Mouse (Mus musculus) liver, embryonic 16.5 days (tissue): Measurements from ENCODE around the gene A030003K21Rik. TPM values are rescaled to one million over a fixed set of nuclear protein-coding genes. Genes with fewer than 3 reads are reported as not detected.
"Not testable (repeated sequence)": the region's sequence is repeated elsewhere in the genome, so short reads cannot be mapped to it uniquely, and the experiment has no call there.

Experiments used
- ATAC-seq: fragments of 200-750 bp; cut with Nextera tagmentation; 2 replicates; pipeline ENCODE4 v1.8.0; 2017; ENCODE audit warnings: low read depth, mild to moderate bottlenecking, moderate number of reproducible peaks, moderate library complexity
- H3K27ac ChIP-seq: fragments of 300-500 bp; sonication (generic); 2 replicates; pipeline ENCODE4 v1.5.1; 2014; ENCODE audit warnings: mild to moderate bottlenecking, low read length
- H3K27me3 ChIP-seq: fragments of 300-500 bp; sonication (generic); 2 replicates; pipeline ENCODE4 v1.6.1; 2014; ENCODE audit warnings: low read depth, low read length, mixed read lengths; ENCODE audit not compliant: control insufficient read depth, insufficient read depth
- H3K36me3 ChIP-seq: fragments of 300-500 bp; sonication (generic); 2 replicates; pipeline ENCODE4 v1.6.1; 2014; ENCODE audit warnings: mild to moderate bottlenecking; ENCODE audit not compliant: control insufficient read depth, insufficient read depth
- H3K4me1 ChIP-seq: fragments of 300-500 bp; sonication (generic); 2 replicates; pipeline ENCODE4 v1.6.1; 2014; ENCODE audit warnings: low read depth, low read length, mixed read lengths; ENCODE audit not compliant: control insufficient read depth
- H3K4me2 ChIP-seq: fragments of 300-500 bp; sonication (generic); 2 replicates; pipeline ENCODE4 v1.6.1; 2014; ENCODE audit warnings: low read depth, low read length, mixed read lengths
- H3K4me3 ChIP-seq: fragments of 300-500 bp; sonication (generic); 2 replicates; pipeline ENCODE4 v1.5.1; 2014; ENCODE audit warnings: low read depth, mild to moderate bottlenecking, low read length
- H3K9ac ChIP-seq: fragments of 300-500 bp; sonication (generic); 2 replicates; pipeline ENCODE4 v1.6.1; 2014; ENCODE audit warnings: low read depth, low read length
- H3K9me3 ChIP-seq: fragments of 300-500 bp; sonication (generic); replicated peaks from 2 replicates; pipeline ENCODE4 v1.6.1; 2016; ENCODE audit warnings: low read length; ENCODE audit not compliant: control insufficient read depth
- WGBS: fragments of 180-500 bp; shearing (Covaris S2); extraction: QIAGEN DNeasy Blood & Tissue Kit; methylation state at CpG from one replicate; pipeline ENCODE4 v1.1.7; 2014; ENCODE audit not compliant: insufficient replicate concordance; 5-methylcytosine and 5-hydroxymethylcytosine counted together
- polyA plus RNA-seq: library from polyadenylated mRNA; unstranded; fragments of >200 nt; fragmentation: Nextera tagmentation; extraction: Ambion mirVana; gene quantifications from 2 replicates; pipeline ENCODE4 v1.2.1, GENCODE M21; 2015

The A030003K21Rik gene
- not detected in 2 replicates for polyA plus RNA-seq

- not testable (repeated sequence) for H3K4me2 ChIP-seq
- no CpG with 5 or more reads among the region's 6 CpGs for WGBS
Measured at GRCm38 (mm10) chr1:82943295-82943694, at the start of gene A030003K21Rik. TSS of gene A030003K21Rik (minus strand) at chr1:82943388.

GRCm38 (mm10) chr1:82992093-82992492 is 48.9 kb upstream of the A030003K21Rik start:
- 58% methylated on average over 6 of the region's 6 CpGs for WGBS
- no peak for ATAC-seq

More at GRCm38 (mm10) chr1:82943295-82943694, at the start of gene A030003K21Rik:
- not testable (repeated sequence) for H3K9me3 ChIP-seq, H3K4me1 ChIP-seq, H3K4me3 ChIP-seq, H3K27ac ChIP-seq, H3K9ac ChIP-seq, ATAC-seq, H3K36me3 ChIP-seq, H3K27me3 ChIP-seq

GRCm38 (mm10) chr1:82991596-82991995 is 48.4 kb upstream of the A030003K21Rik start:
- Histone ChIP-seq H3K4me2 (no peak overlapping the region), H3K36me3 (no peaks in the 10 kb centered on the region), H3K27ac (no peak overlapping the region), H3K9me3 (no peaks in the 10 kb centered on the region), H3K9ac (no peak overlapping the region), H3K4me1 (no peaks in the 10 kb centered on the region), H3K4me3 (no peak overlapping the region), H3K27me3 (no peaks in the 10 kb centered on the region)
- ATAC-seq, result no peak
- WGBS, result 60% methylated on average over 3 of the region's 3 CpGs

More at GRCm38 (mm10) chr1:82992093-82992492, 48.9 kb upstream of the A030003K21Rik start:
- no peaks in the 10 kb centered on the region for H3K27me3 ChIP-seq
- H3K4me2 ChIP-seq, result no peak overlapping the region
- no peaks in the 10 kb centered on the region for H3K36me3 ChIP-seq
- H3K27ac ChIP-seq, result no peak overlapping the region
- no peaks in the 10 kb centered on the region for H3K9me3 ChIP-seq
- no peaks in the 10 kb centered on the region for H3K4me1 ChIP-seq
- no peak overlapping the region for H3K4me3 ChIP-seq
- no peak overlapping the region for H3K9ac ChIP-seq

GRCm38 (mm10) chr1:82991062-82991461 is 47.9 kb upstream of the A030003K21Rik start:
- no peak overlapping the region for H3K9ac ChIP-seq
- no peak overlapping the region for H3K4me2 ChIP-seq
- H3K9me3 ChIP-seq, result no peaks in the 10 kb centered on the region
- H3K4me3 ChIP-seq, result no peak overlapping the region
- no peaks in the 10 kb centered on the region for H3K27me3 ChIP-seq
- H3K27ac ChIP-seq, result no peak overlapping the region
- no peak for ATAC-seq
- H3K36me3 ChIP-seq, result no peaks in the 10 kb centered on the region
- H3K4me1 ChIP-seq, result no peaks in the 10 kb centered on the region
- WGBS, result 47% methylated on average over 4 of the region's 4 CpGs

GRCm38 (mm10) chr1:82987530-82988198 is 44.5 kb upstream of the A030003K21Rik start:
- ATAC-seq, result no peak
- H3K9me3 ChIP-seq, result peaks cover 4% of the 10 kb centered on the region; the same call in 1 of the 2 replicates
- 20% methylated on average over 4 of the region's 4 CpGs for WGBS
- H3K27me3 ChIP-seq, result no peaks in the 10 kb centered on the region
- no peak overlapping the region for H3K9ac ChIP-seq
- no peaks in the 10 kb centered on the region for H3K36me3 ChIP-seq
- H3K4me3 ChIP-seq, result no peak overlapping the region
- H3K4me2 ChIP-seq, result no peak overlapping the region
- H3K27ac ChIP-seq, result no peak overlapping the region
- H3K4me1 ChIP-seq, result no peaks in the 10 kb centered on the region

GRCm38 (mm10) chr1:82986738-82987137 is 43.5 kb upstream of the A030003K21Rik start:
- 71% methylated on average over 6 of the region's 6 CpGs for WGBS
- H3K27ac ChIP-seq, result no peak overlapping the region
- ATAC-seq, result no peak

GRCm38 (mm10) chr1:82977840-82978239 is 34.7 kb upstream of the A030003K21Rik start:
- Histone ChIP-seq H3K9ac (no peak overlapping the region), H3K4me3 (no peak overlapping the region), H3K27me3 (no peaks in the 10 kb centered on the region), H3K27ac (no peak overlapping the region), H3K4me1 (no peaks in the 10 kb centered on the region), H3K36me3 (no peaks in the 10 kb centered on the region), H3K4me2 (no peak overlapping the region), H3K9me3 (no peaks in the 10 kb centered on the region)
- ATAC-seq, result no peak

More at GRCm38 (mm10) chr1:82986738-82987137, 43.5 kb upstream of the A030003K21Rik start:
- Histone ChIP-seq H3K36me3 (no peaks in the 10 kb centered on the region), H3K9me3 (peaks cover 4% of the 10 kb centered on the region; the same call in 1 of the 2 replicates), H3K4me3 (no peak overlapping the region), H3K4me2 (no peak overlapping the region), H3K27me3 (no peaks in the 10 kb centered on the region), H3K4me1 (no peaks in the 10 kb centered on the region), H3K9ac (no peak overlapping the region)

- Histone ChIP-seq H3K36me3 (no peaks in the 10 kb centered on the region), H3K9me3 (no peaks in the 10 kb centered on the region), H3K4me1 (no peaks in the 10 kb centered on the region), H3K9ac (no peak overlapping the region), H3K27me3 (no peaks in the 10 kb centered on the region), H3K4me2 (no peak overlapping the region), H3K4me3 (no peak overlapping the region), H3K27ac (no peak overlapping the region)
- WGBS, result 26% methylated on average over 5 of the region's 5 CpGs
- no peak for ATAC-seq
Measured at GRCm38 (mm10) chr1:82975750-82976149, 32.6 kb upstream of the A030003K21Rik start.

GRCm38 (mm10) chr1:82974342-82974741 is 31.2 kb upstream of the A030003K21Rik start:
- H3K27ac ChIP-seq, result no peak overlapping the region
- H3K9me3 ChIP-seq, result no peaks in the 10 kb centered on the region
- no peak overlapping the region for H3K4me3 ChIP-seq
- no peaks in the 10 kb centered on the region for H3K4me1 ChIP-seq
- H3K4me2 ChIP-seq, result no peak overlapping the region
- H3K36me3 ChIP-seq, result no peaks in the 10 kb centered on the region
- peak; percentile 68 for ATAC-seq
- no peaks in the 10 kb centered on the region for H3K27me3 ChIP-seq
- 26% methylated on average over 9 of the region's 9 CpGs for WGBS
- no peak overlapping the region for H3K9ac ChIP-seq
